Mouse (Mus musculus) intestine, embryonic 14.5 days (tissue): ENCODE results near the gene Itfg1. TPM values are rescaled to one million over a fixed set of nuclear protein-coding genes. Genes with fewer than 3 reads are reported as not detected.

Source experiments
- ATAC-seq: fragments of 200-750 bp; cut with Nextera tagmentation; replicated peaks from 2 replicates; pipeline ENCODE4 v1.8.0; 2017; ENCODE audit warnings: low read depth, moderate number of reproducible peaks, moderate TSS enrichment, moderate library complexity; ENCODE audit not compliant: low FRiP score, low TSS enrichment
- DNase-seq: peaks from one replicate; pipeline ENCODE4 v3.0.0-alpha.2; 2018; ENCODE audit warnings: low spot score
- H3K27ac ChIP-seq: fragments of 300-500 bp; sonication (generic); 2 replicates; pipeline ENCODE4 v1.5.1; 2014; ENCODE audit warnings: low read depth, mild to moderate bottlenecking, control low read depth
- H3K27me3 ChIP-seq: fragments of 300-500 bp; sonication (generic); replicated peaks from 2 replicates; pipeline ENCODE4 v1.6.1; 2014; ENCODE audit warnings: low read length, control low read depth; ENCODE audit not compliant: control insufficient read depth, insufficient read depth
- H3K36me3 ChIP-seq: fragments of 300-500 bp; sonication (generic); 2 replicates; pipeline ENCODE4 v1.6.1; 2014; ENCODE audit warnings: low read length, control low read depth; ENCODE audit not compliant: control insufficient read depth, insufficient read depth
- H3K4me1 ChIP-seq: fragments of 300-500 bp; sonication (generic); replicated peaks from 2 replicates; pipeline ENCODE4 v1.6.1; 2014; ENCODE audit warnings: low read length, control low read depth, mixed read lengths; ENCODE audit not compliant: control insufficient read depth, insufficient read depth
- H3K4me2 ChIP-seq: fragments of 300-500 bp; sonication (generic); 2 replicates; pipeline ENCODE4 v1.6.1; 2014; ENCODE audit warnings: low read length
- H3K4me3 ChIP-seq: fragments of 300-500 bp; sonication (generic); 2 replicates; pipeline ENCODE4 v1.5.1; 2014; ENCODE audit warnings: low read depth, low read length, control low read depth, mixed read lengths
- H3K9ac ChIP-seq: fragments of 300-500 bp; sonication (generic); 2 replicates; pipeline ENCODE4 v1.6.1; 2014; ENCODE audit warnings: mild to moderate bottlenecking, low read length
- H3K9me3 ChIP-seq: fragments of 300-500 bp; sonication (generic); 2 replicates; pipeline ENCODE4 v1.6.1; 2016; ENCODE audit warnings: low read length, control low read depth; ENCODE audit not compliant: control insufficient read depth
- WGBS: fragments of 180-500 bp; shearing (Covaris S2); extraction: QIAGEN DNeasy Blood & Tissue Kit; methylation state at CpG from one replicate; pipeline ENCODE4 v1.1.7; 2014; 5-methylcytosine and 5-hydroxymethylcytosine counted together
- polyA plus RNA-seq: library from polyadenylated mRNA; unstranded; fragments of >200 nt; fragmentation: Nextera tagmentation; extraction: Ambion mirVana; gene quantifications from 2 replicates; pipeline ENCODE4 v1.2.1, GENCODE M21; 2014

Itfg1 gene
- polyA plus RNA-seq, 1 experiment from 2014 or later = 66.1 TPM

GRCm38 (mm10) chr8:85788341-85788740 is 52.4 kb downstream of the Itfg1 start:
- H3K27me3 ChIP-seq = no peaks in the 10 kb centered on the region
- no peak for ATAC-seq
- no peaks in the 10 kb centered on the region for H3K9me3 ChIP-seq
- H3K4me1 ChIP-seq = no peaks in the 10 kb centered on the region
- no peak overlapping the region for H3K27ac ChIP-seq
- H3K9ac ChIP-seq = no peak overlapping the region
- no peak overlapping the region for H3K4me2 ChIP-seq
- H3K4me3 ChIP-seq = no peak overlapping the region
- H3K36me3 ChIP-seq = no peaks in the 10 kb centered on the region
- WGBS = 85% methylated on average over 3 of the region's 3 CpGs
- no peak for DNase-seq

- Histone ChIP-seq H3K4me2 (no peak overlapping the region), H3K4me3 (no peak overlapping the region), H3K9me3 (no peaks in the 10 kb centered on the region), H3K27me3 (no peaks in the 10 kb centered on the region), H3K36me3 (no peaks in the 10 kb centered on the region), H3K4me1 (no peaks in the 10 kb centered on the region), H3K27ac (no peak overlapping the region), H3K9ac (no peak overlapping the region)
- ATAC-seq = no peak
- 91% methylated on average over 3 of the region's 4 CpGs for WGBS
- DNase-seq = no peak
Observed at GRCm38 (mm10) chr8:85787909-85788308, 52.8 kb downstream of the Itfg1 start.

DNA sequence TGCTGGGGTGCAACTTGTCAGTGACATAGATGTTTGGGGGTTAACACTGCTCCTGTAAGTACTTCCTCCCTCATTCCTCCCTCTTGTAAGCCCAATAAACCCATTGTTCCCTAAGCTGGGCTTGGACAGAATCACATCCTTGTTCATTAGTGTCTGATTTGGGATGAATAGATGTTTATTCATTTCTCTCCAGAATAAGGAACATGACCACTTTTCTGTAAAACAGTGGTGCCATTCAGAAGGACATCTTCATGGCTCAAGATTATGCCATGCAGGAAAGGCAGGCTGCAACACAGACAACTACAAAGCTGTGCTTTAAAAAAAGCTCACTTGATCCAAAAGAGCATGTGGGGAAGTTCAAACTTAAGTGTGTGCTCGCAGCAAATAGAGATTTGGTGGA is 55.2 kb downstream of the Itfg1 start:
- H3K4me2 ChIP-seq = no peak overlapping the region
- no peak overlapping the region; the same call in 1 of the 2 replicates for H3K27ac ChIP-seq
- H3K4me1 ChIP-seq = no peaks in the 10 kb centered on the region
- no peaks in the 10 kb centered on the region for H3K27me3 ChIP-seq
- no peak overlapping the region for H3K9ac ChIP-seq
- no peak for DNase-seq
- 76% methylated on average over 1 of the region's 1 CpGs for WGBS
- H3K4me3 ChIP-seq = no peak overlapping the region
- no peaks in the 10 kb centered on the region for H3K36me3 ChIP-seq
- ATAC-seq = no peak
- H3K9me3 ChIP-seq = no peaks in the 10 kb centered on the region

- no peak overlapping the region for H3K4me2 ChIP-seq
- no peak overlapping the region for H3K27ac ChIP-seq
- ATAC-seq (no peak), DNase-seq (no peak)
- H3K4me3 ChIP-seq = no peak overlapping the region
- no peaks in the 10 kb centered on the region for H3K9me3 ChIP-seq
- H3K36me3 ChIP-seq = 0 out of 2 replicates have a peak, but pooled peaks cover 4% of the 10 kb centered on the region
- 88% methylated on average over 1 of the region's 1 CpGs for WGBS
- no peaks in the 10 kb centered on the region for H3K27me3 ChIP-seq
- H3K9ac ChIP-seq = no peak overlapping the region
- no peaks in the 10 kb centered on the region for H3K4me1 ChIP-seq
Observed at GRCm38 (mm10) chr8:85783871-85784270, 56.9 kb downstream of the Itfg1 start.

DNA sequence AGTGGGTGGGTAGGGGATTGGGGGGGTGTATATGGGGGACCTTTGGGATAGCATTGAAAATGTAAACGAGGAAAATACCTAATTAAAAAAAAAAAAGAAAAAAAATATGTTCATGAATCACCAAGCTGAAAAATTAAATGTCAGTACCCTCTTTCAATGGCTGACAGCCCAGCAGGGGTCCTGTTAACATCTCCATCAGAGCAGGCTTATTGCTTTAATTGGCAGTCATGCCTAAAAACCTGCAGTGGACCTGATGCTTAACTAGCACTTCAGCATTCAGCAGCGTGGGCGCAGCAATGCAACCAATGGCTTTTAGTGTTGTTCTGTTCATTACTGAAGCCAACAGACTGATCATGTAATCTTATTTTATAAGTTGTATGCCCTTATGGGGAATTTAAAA is 60.6 kb downstream of the Itfg1 start:
- Histone ChIP-seq H3K9me3 (no peaks in the 10 kb centered on the region), H3K27ac (no peak overlapping the region), H3K36me3 (peaks cover 4% of the 10 kb centered on the region; the same call in 1 of the 2 replicates), H3K4me1 (no peaks in the 10 kb centered on the region), H3K4me3 (no peak overlapping the region), H3K9ac (no peak overlapping the region), H3K27me3 (no peaks in the 10 kb centered on the region), H3K4me2 (no peak overlapping the region)
- DNase-seq (no peak), ATAC-seq (no peak)
- 93% methylated on average over 3 of the region's 3 CpGs for WGBS

GRCm38 (mm10) chr8:85745053-85745452 is 95.7 kb downstream of the Itfg1 start:
- Histone ChIP-seq H3K9me3 (no peaks in the 10 kb centered on the region), H3K4me1 (no peaks in the 10 kb centered on the region), H3K27ac (no peak overlapping the region), H3K27me3 (no peaks in the 10 kb centered on the region), H3K4me3 (no peak overlapping the region), H3K9ac (no peak overlapping the region), H3K4me2 (no peak overlapping the region), H3K36me3 (peaks cover 7% of the 10 kb centered on the region; the same call in 1 of the 2 replicates)
- WGBS = 95% methylated on average over 2 of the region's 2 CpGs
- ATAC-seq = no peak
- DNase-seq = no peak

DNA sequence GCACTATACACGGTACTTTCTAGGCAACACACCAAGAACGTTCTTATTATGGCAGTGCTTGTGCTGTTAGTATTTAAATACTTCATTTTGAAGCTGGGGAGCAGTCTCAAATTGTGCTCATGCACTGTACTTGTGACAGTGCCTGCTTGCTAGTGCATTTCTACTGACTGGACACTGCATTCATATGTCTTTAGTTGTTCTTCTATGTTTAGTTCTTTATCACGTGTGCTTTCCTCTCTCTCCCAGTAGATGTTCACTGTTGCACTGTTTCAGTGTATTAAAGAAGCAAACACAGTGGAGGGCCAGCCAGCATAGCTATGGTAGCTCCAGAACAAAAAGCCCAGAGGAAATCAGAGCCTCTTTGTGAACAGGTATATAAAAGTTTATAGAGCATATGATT is 110.2 kb downstream of the Itfg1 start:
- H3K4me3 ChIP-seq = no peak overlapping the region
- no peak overlapping the region for H3K9ac ChIP-seq
- 83% methylated on average over 3 of the region's 3 CpGs for WGBS
- H3K27ac ChIP-seq = no peak overlapping the region
- no peak for DNase-seq
- no peaks in the 10 kb centered on the region for H3K4me1 ChIP-seq
- no peaks in the 10 kb centered on the region for H3K27me3 ChIP-seq
- H3K4me2 ChIP-seq = no peak overlapping the region
- ATAC-seq = no peak
- H3K9me3 ChIP-seq = no peaks in the 10 kb centered on the region
- H3K36me3 ChIP-seq = peaks cover 12% of the 10 kb centered on the region

DNA sequence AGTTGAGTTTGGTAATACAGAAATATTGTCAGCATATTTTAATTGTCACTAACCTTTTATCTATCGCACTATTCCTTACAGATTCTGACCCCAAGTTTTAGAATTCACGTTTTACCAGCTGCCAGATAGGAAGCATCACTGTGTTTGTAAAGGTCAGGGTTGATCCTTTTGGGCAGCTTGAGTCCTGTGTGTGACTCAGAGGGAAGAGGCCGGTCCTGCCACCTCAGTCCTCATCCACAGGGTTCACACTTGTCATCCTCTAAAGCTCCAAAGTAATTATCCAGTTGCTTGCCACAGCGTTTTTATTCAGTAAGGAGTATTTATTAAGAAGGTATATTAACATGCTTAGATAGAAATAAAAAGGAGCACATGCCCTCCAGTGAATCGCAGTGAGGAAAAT is 123.5 kb downstream of the Itfg1 start:
- H3K27ac ChIP-seq = no peak overlapping the region
- no peak overlapping the region for H3K9ac ChIP-seq
- no peaks in the 10 kb centered on the region for H3K9me3 ChIP-seq
- H3K4me3 ChIP-seq = no peak overlapping the region
- H3K36me3 ChIP-seq = peaks cover 17% of the 10 kb centered on the region
- H3K27me3 ChIP-seq = no peaks in the 10 kb centered on the region
- ATAC-seq (no peak), DNase-seq (no peak)
- H3K4me2 ChIP-seq = no peak overlapping the region
- no peaks in the 10 kb centered on the region for H3K4me1 ChIP-seq
- WGBS = 85% methylated on average over 5 of the region's 5 CpGs

DNA sequence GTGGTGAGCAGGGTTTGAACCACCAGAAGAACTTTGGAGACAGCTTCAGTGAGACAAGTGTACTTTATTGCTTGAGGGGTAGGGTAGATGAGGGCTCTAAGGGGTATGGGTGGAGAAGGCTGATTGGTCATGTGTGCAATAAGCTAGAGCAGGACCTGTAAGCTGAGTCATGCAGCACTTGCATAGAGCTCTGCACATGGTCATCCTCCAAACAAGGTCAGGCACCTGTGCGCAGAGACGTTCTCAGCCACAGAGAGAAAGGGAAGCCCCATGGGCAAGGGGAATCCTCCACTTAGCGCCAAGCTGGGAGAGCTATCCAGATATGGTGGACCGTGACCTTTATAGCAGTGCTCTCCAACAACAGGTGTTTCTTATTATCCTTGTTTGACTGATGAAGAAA is 124.0 kb downstream of the Itfg1 start:
- Histone ChIP-seq H3K27ac (no peak overlapping the region), H3K36me3 (peaks cover 12% of the 10 kb centered on the region), H3K4me3 (no peak overlapping the region), H3K4me1 (no peaks in the 10 kb centered on the region), H3K9me3 (no peaks in the 10 kb centered on the region), H3K27me3 (no peaks in the 10 kb centered on the region), H3K9ac (no peak overlapping the region), H3K4me2 (no peak overlapping the region)
- WGBS = 88% methylated on average over 4 of the region's 4 CpGs
- DNase-seq (no peak), ATAC-seq (no peak)
